Mouse (Mus musculus) monocyte, adult 5-6 weeks (primary cell): ENCODE measurements around the gene Nlk. TPM values are rescaled to one million over a fixed set of nuclear protein-coding genes. Genes with fewer than 3 reads are reported as not detected.

Source experiments
- ATAC-seq: fragments of 153-309, 156-312 bp; replicated peaks from 2 replicates; pipeline ENCODE4 v1.8.0; 2017; ENCODE audit warnings: mild to moderate bottlenecking; ENCODE audit not compliant: low TSS enrichment, insufficient number of reproducible peaks, severe bottlenecking, poor library complexity, low FRiP score
- total RNA-seq: library from RNA; stranded (forward); fragments of 200-1000, 200-491, 200-594 nt; gene quantifications from 3 replicates; pipeline ENCODE4 v1.2.3, GENCODE M21; 2017

Nlk gene
- total RNA-seq, 1 experiment from 2014 or later, result 22.7 TPM

DNA sequence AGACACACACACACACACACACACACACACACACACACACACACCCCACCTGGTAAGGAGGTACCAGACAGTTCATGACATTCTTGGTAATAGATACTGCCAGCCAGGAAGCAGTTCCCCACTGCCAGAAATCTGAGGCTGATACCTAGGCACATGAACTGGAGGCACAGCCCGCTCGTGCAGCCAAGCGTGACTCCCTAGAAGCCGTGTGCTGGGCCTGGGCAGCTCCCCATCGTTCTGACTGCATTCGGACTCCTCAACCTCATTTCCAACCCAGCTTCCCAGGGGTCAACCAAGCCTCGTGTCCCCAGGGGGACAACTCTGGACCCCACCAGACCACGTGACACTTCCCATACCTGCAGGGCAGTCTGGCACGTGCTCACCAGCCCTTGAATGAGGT lies 168.5 kb downstream of the Nlk start:
- no peak for ATAC-seq

DNA sequence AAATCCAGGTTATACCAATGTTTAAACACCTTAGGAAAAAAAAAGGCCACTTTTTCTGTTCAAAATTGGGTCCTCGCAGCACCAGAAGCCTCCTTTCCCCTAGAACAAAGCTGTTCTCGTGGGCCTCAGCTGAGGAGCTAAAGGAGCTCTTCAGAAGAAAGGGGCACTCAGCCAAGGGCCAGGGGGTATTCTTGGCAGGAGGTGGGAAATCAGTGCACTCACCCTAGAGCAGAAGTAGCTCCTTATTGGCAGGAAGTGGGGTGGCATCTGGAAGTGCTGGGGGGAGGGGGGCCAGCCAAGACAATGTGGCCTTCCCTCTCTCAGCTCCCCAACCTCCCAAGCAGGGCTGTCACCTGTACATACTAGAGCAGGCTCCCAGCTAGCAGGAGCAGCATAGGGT lies 172.3 kb downstream of the Nlk start:
- no peak for ATAC-seq

DNA sequence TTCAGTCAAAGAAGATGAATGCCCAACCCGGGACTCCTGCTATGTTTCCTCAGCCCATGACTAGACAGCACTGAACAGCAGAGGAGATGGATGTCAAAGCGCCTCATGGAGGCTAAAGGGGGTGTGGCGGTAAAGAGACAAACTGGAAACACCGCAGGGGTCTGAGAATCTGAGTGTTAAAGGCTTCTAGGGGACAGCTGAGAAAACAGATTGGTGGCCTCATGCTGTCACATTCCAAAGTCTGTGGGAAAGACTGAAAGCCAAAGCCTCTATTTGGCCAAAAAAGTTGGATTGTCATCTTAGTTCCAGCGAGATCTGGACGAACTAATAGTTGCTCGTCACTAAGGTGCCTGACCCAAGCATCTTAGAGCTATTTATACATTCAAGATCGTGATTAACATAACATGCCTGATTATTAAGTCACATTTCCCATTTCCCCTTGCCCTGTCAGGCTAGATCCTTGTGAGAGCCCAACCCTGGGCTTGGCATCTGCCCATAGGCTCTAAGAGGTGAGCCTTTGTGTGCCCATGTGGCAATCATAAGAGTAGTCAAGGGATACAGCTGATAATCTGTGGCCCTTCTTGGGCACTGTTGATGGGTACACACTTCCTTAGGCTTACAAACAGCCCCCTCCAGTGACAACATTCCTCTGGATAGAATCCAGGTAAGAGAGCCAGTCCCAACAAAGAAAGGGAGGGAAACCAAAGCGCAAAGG lies 173.8 kb downstream of the Nlk start:
- no peak for ATAC-seq

DNA sequence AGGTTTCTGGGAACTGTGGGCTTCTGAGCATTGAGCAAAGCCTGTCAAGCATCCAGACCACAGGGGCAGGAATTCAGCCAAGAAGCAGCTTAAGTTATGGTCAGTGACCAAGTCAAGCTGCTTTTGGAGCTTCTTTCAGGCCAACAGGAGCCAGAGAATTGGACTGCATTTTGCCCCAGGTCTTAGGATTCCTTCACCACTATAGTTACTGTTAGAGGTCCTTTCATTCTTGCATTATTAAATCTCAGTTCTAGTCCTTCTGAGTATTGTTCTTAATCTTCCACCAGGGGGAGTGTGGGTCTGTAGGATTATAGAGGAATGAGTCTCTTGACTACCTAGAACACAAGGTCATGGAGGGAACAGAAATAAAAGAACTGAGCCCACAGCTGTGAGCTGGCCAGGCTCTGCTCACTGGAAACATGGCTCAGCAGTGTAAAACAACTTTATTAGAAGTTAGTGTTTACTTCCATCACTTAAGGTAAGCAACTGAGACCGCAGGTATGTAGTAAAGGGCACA lies 174.6 kb downstream of the Nlk start:
- ATAC-seq, result no peak

DNA sequence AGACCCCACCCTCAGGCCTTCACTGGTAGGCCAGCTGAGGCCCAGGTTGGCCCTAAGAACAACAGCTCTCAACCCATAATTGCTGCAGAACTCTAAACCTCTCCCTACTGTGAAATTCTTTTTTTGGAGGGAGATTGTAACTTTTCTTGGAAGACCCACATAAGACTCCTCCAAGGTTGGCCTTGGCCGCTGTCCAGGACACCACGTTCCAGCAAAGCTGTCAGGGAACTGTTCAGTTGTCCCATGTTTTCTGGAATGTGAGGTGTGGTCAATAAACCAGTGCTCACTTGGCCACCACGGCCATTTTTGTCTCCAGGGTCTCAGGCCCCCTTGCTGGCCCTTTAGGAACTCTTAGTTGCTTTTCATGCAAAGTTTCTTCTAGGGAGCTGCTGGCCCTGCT lies 175.3 kb downstream of the Nlk start:
- no peak for ATAC-seq

DNA sequence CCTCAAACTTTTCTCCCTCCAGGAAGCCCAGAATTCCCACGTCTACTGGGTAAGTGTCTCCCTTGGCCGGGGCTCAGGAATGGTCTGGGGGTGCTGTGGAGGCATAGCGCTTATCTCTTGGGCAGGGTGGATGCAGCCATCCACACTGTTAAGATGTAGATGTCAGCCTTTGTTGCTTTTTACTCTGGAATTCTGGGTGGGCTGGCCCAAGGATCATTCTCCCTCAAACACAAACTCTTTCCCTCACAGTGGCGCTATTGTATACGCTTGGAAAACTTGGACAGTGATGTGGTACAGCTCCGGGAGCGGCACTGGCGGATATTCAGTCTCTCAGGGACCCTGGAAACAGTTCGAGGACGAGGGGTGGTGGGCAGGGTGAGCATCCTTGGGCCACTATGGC lies 178.2 kb downstream of the Nlk start:
- ATAC-seq, result no peak

Other genes starting within 250 kb of the Nlk start
- gene Slc46a1, start 231.7 kb downstream of the Nlk start, total RNA-seq, result 0.38 to 0.58 TPM in 2 of 3 replicates, not detected in the other
- gene Sarm1, start 199.6 kb downstream of the Nlk start, total RNA-seq, result 0.78 TPM in 1 of 3 replicates, not detected in the others
- not detected in 3 replicates for gene Vtn, start 198.3 kb downstream of the Nlk start, total RNA-seq
- gene Sebox, start 193.9 kb downstream of the Nlk start, total RNA-seq, result not detected in 3 replicates
- gene Tmem199, start 185.2 kb downstream of the Nlk start, total RNA-seq, result 23.4 to 38.7 TPM (median 34.2 TPM) in 3 replicates
- 18.0 to 27.4 TPM (median 21.5 TPM) in 3 replicates for gene Poldip2, start 185.2 kb downstream of the Nlk start, total RNA-seq
- gene Tnfaip1, start 161.0 kb downstream of the Nlk start, total RNA-seq, result 5.4 to 8.8 TPM (median 8.3 TPM) in 3 replicates
- 133 to 162 TPM (median 149 TPM) in 3 replicates for gene Ift20, start 161.0 kb downstream of the Nlk start, total RNA-seq
- gene Tmem97, start 146.6 kb downstream of the Nlk start, total RNA-seq, result 1.8 to 6.2 TPM (median 4.5 TPM) in 3 replicates
- gene Ccnq, start 54.4 kb upstream of the Nlk start, total RNA-seq, result 12.4 to 22.2 TPM (median 16.4 TPM) in 3 replicates
- gene Lyrm9, start 129.2 kb upstream of the Nlk start, total RNA-seq, result 11.8 to 34.1 TPM (median 16.2 TPM) in 3 replicates
- gene Nos2, start 223.4 kb upstream of the Nlk start, total RNA-seq, result not detected in 3 replicates